7 mouse cellular contexts compared by ENCODE assay signal in genomic region chr6:136548041-136548770, GRCm38 (mm10). TPM values are rescaled to one million over a fixed set of nuclear protein-coding genes. Genes with fewer than 3 reads are reported as not detected.
DNase-seq lines count a peak whose midpoint lies in the region; ATAC-seq and TF ChIP-seq lines count a peak whose summit lies in the region.

No protein-coding gene starts in this region.

- WGBS in forebrain, embryonic 15.5 days = 8% methylated on average over 6 of the region's 6 CpGs
- 13% methylated on average over 6 of the region's 6 CpGs for WGBS in hindbrain, postnatal 0 days

- peak overlapping the region; percentile 31 for H3K4me2 ChIP-seq in forebrain, embryonic 15.5 days (replicated peaks)
- peak overlapping the region; percentile 31 for H3K4me2 ChIP-seq in hindbrain, postnatal 0 days (ENCODE audit: low read depth, low read length)

- peak; percentile 74 for DNase-seq in Muller cell, postnatal 12 days (ENCODE audit: inconsistent ontology term)
- peak; percentile 98 for DNase-seq in brain, embryonic 14.5 days (ENCODE audit: low read depth)
- peak; percentile 96 for DNase-seq in hindbrain, postnatal 0 days (ENCODE audit: low spot score)
- peak; percentile 90 to 92 for DNase-seq in left cerebral cortex, postnatal 14 days (ENCODE audit: low spot score in 2 of 2)
- peak; percentile 89 for DNase-seq in retina, postnatal 1 day
- no peak for DNase-seq in urinary bladder, postnatal 10 days (ENCODE audit: low spot score)

- no peak overlapping the region for H3K9ac ChIP-seq in forebrain, embryonic 15.5 days (replicated peaks)
- 0 out of 2 replicates have a peak overlapping the region, but pooled peaks have one; percentile 21 for H3K9ac ChIP-seq in hindbrain, postnatal 0 days (replicated peaks; ENCODE audit: low read length)

- H3K27ac ChIP-seq in forebrain, embryonic 15.5 days (replicated peaks) = peak overlapping the region; percentile 98
- H3K27ac ChIP-seq in hindbrain, postnatal 0 days = peak overlapping the region; percentile 90

- H3K9me3 ChIP-seq in forebrain, embryonic 15.5 days = no peaks in the 10 kb centered on the region
- H3K9me3 ChIP-seq in hindbrain, postnatal 0 days (ENCODE audit: low read length) = no peaks in the 10 kb centered on the region

- no peak for TF ChIP-seq CTCF in brain, embryonic 14.5 days (IDR thresholded peaks at IDR 0.05; ENCODE audit: borderline replicate concordance, extremely low read depth, insufficient read depth, insufficient read length)
- TF ChIP-seq CTCF in hindbrain, postnatal 0 days (IDR thresholded peaks at IDR 0.05; ENCODE audit: low read depth) = no peak

- 0 out of 2 replicates have a peak overlapping the region, but pooled peaks have one; percentile 9 for H3K4me3 ChIP-seq in forebrain, embryonic 15.5 days
- no peak overlapping the region for H3K4me3 ChIP-seq in hindbrain, postnatal 0 days (ENCODE audit: low read length)

- intact Hi-C loops in left cerebral cortex, postnatal 14 days (cut with DNase I) = no loop called here

- no peak for TF ChIP-seq POLR2A in brain, embryonic 14.5 days (IDR thresholded peaks at IDR 0.05; ENCODE audit: borderline replicate concordance, extremely low read depth, insufficient read depth, insufficient read length, poor library complexity, severe bottlenecking)

- peaks cover 35% of the 10 kb centered on the region for H3K4me1 ChIP-seq in forebrain, embryonic 15.5 days
- H3K4me1 ChIP-seq in hindbrain, postnatal 0 days (ENCODE audit: insufficient read depth, low read length) = peaks cover 3% of the 10 kb centered on the region; the same call in 1 of the 2 replicates

- ATAC-seq in forebrain, embryonic 15.5 days (replicated peaks) = peak; percentile 92
- peak; percentile 86 for ATAC-seq in hindbrain, postnatal 0 days

- H3K36me3 ChIP-seq in forebrain, embryonic 15.5 days = no peaks in the 10 kb centered on the region
- no peaks in the 10 kb centered on the region for H3K36me3 ChIP-seq in hindbrain, postnatal 0 days (ENCODE audit: insufficient read depth, low read length)

- H3K27me3 ChIP-seq in forebrain, embryonic 15.5 days = no peaks in the 10 kb centered on the region
- no peaks in the 10 kb centered on the region for H3K27me3 ChIP-seq in hindbrain, postnatal 0 days (ENCODE audit: insufficient read depth, low read length)

RNA-seq across cellular contexts. Expression of gene Atf7ip, which starts 42.2 kb away (rescaled TPM):
- polyA plus RNA-seq in brain, embryonic 14.5 days (2012; rRNA removed) = 40.0 and 67.9 TPM in 2 replicates
- 45.6 and 46.9 TPM in 2 replicates for polyA plus RNA-seq in forebrain, embryonic 15.5 days (2015; fragmentation: Nextera tagmentation; extraction: Ambion mirVana)
- 39.4 and 42.8 TPM in 2 replicates for total RNA-seq in hindbrain, postnatal 0 days (2014; rRNA removed)
- polyA plus RNA-seq in hindbrain, postnatal 0 days (2015; fragmentation: Nextera tagmentation; extraction: Ambion mirVana) = 22.9 and 25.6 TPM in 2 replicates
- total RNA-seq in left cerebral cortex, postnatal 14 days (2021) = 100 to 1,000 TPM; 118 to 122 TPM
